Mouse (Mus musculus) liver, embryonic 14.5 days (tissue): ENCODE data around the gene Samd3. TPM values are rescaled to one million over a fixed set of nuclear protein-coding genes. Genes with fewer than 3 reads are reported as not detected.

Experiments used
- ATAC-seq: fragments of 200-750 bp; cut with Nextera tagmentation; 2 replicates; pipeline ENCODE4 v1.8.0; 2017; ENCODE audit warnings: moderate number of reproducible peaks, mild to moderate bottlenecking, moderate library complexity; ENCODE audit not compliant: insufficient read depth
- DNase-seq, 3 experiments: peaks; one replicate each; pipeline ENCODE4 v3.0.0-alpha.2; 2012 to 2013; ENCODE audit warnings: low read depth in 3 of 3, low spot score in 3 of 3
- H3K27ac ChIP-seq: fragments of 300-500 bp; sonication (generic); 2 replicates; pipeline ENCODE4 v1.5.1; 2014; ENCODE audit warnings: moderate library complexity, mild to moderate bottlenecking, control low read depth, inconsistent platforms
- H3K27me3 ChIP-seq: fragments of 300-500 bp; sonication (generic); 2 replicates; pipeline ENCODE4 v1.6.1; 2014; ENCODE audit warnings: mild to moderate bottlenecking, low read length, moderate library complexity; ENCODE audit not compliant: control insufficient read depth, insufficient read depth
- H3K36me3 ChIP-seq: fragments of 300-500 bp; sonication (generic); replicated peaks from 2 replicates; pipeline ENCODE4 v1.6.1; 2014; ENCODE audit warnings: low read depth; ENCODE audit not compliant: control insufficient read depth, insufficient read depth
- H3K4me1 ChIP-seq, 2 experiments: fragments of 200-500 bp in 1 of 2; fragments of 300-500 bp in 1 of 2; sonication (generic) in 1 of 2; replicated peaks; 2 replicates each; pipeline ENCODE4 v1.6.1; 2012 to 2014; ENCODE audit warnings: antibody characterized with exemption in 1 of 2, inconsistent platforms in 1 of 2, low read length in 1 of 2; ENCODE audit not compliant: control insufficient read depth in 2 of 2, insufficient read depth in 2 of 2
- H3K4me2 ChIP-seq: fragments of 300-500 bp; sonication (generic); 2 replicates; pipeline ENCODE4 v1.6.1; 2014; ENCODE audit warnings: low read depth, mild to moderate bottlenecking, control low read depth, moderate library complexity
- H3K4me3 ChIP-seq, 2 experiments: fragments of 200-500 bp in 1 of 2; fragments of 300-500 bp in 1 of 2; sonication (generic) in 1 of 2; 2 replicates each; pipeline ENCODE4 v1.5.1; 2012 to 2014; ENCODE audit warnings: low read depth in 2 of 2, low read length in 2 of 2, mild to moderate bottlenecking in 2 of 2, control low read depth in 1 of 2, inconsistent platforms in 1 of 2, moderate library complexity in 1 of 2; ENCODE audit not compliant: insufficient read depth in 1 of 2
- H3K9ac ChIP-seq: fragments of 300-500 bp; sonication (generic); replicated peaks from 2 replicates; pipeline ENCODE4 v1.6.1; 2014; ENCODE audit warnings: mild to moderate bottlenecking, control low read depth, moderate library complexity
- H3K9me3 ChIP-seq: fragments of 300-500 bp; sonication (generic); 2 replicates; pipeline ENCODE4 v1.6.1; 2016; ENCODE audit warnings: low read length, mixed read lengths; ENCODE audit not compliant: control insufficient read depth
- CTCF ChIP-seq: IDR thresholded peaks from 2 replicates; pipeline ENCODE4 v1.5.1; 2016; ENCODE audit warnings: antibody characterized with exemption, low read depth, control low read depth
- EP300 ChIP-seq: IDR thresholded peaks from 2 replicates; pipeline ENCODE4 v1.6.1; 2016; ENCODE audit warnings: antibody characterized with exemption, low read depth
- WGBS: fragments of 180-500 bp; shearing (Covaris S2); extraction: QIAGEN DNeasy Blood & Tissue Kit; methylation state at CpG from one replicate; pipeline ENCODE4 v1.1.7; 2014; ENCODE audit not compliant: insufficient replicate concordance; 5-methylcytosine and 5-hydroxymethylcytosine counted together
- polyA plus RNA-seq, 2 experiments: library from polyadenylated mRNA; depleted of rRNA in 1 of 2; stranded (reverse) in 1 of 2; unstranded in 1 of 2; fragments of >200 nt; fragmentation: Nextera tagmentation in 1 of 2; extraction: Ambion mirVana in 1 of 2; gene quantifications; 2 replicates each; pipeline versions ENCODE4 v1.2.1 to v1.2.3; 2012 to 2014

Samd3 gene
- polyA plus RNA-seq, 2 experiments = not detected

GRCm38 (mm10) chr10:26297200-26297599 is 67.7 kb downstream of the Samd3 start:
- DNase-seq (no peak), ATAC-seq (no peak)
- Histone ChIP-seq H3K9me3 (no peaks in the 10 kb centered on the region), H3K9ac (no peak overlapping the region), H3K27ac (no peak overlapping the region), H3K4me3 (no peak overlapping the region), H3K36me3 (no peaks in the 10 kb centered on the region), H3K27me3 (no peaks in the 10 kb centered on the region), H3K4me2 (no peak overlapping the region), H3K4me1 (no peaks in the 10 kb centered on the region)
- 58% methylated on average over 3 of the region's 3 CpGs for WGBS
- TF ChIP-seq CTCF = no peak
- TF ChIP-seq EP300 = no peak

- H3K9ac ChIP-seq = no peak overlapping the region
- DNase-seq (no peak), ATAC-seq (no peak)
- no peaks in the 10 kb centered on the region for H3K4me1 ChIP-seq
- no peaks in the 10 kb centered on the region for H3K27me3 ChIP-seq
- no peaks in the 10 kb centered on the region for H3K9me3 ChIP-seq
- no peak overlapping the region for H3K4me3 ChIP-seq
- no peak overlapping the region for H3K27ac ChIP-seq
- 73% methylated on average over 7 of the region's 7 CpGs for WGBS
- H3K4me2 ChIP-seq = no peak overlapping the region
- H3K36me3 ChIP-seq = no peaks in the 10 kb centered on the region
- TF ChIP-seq CTCF (no peak), EP300 (no peak)
Measured at GRCm38 (mm10) chr10:26297626-26298025, 68.1 kb downstream of the Samd3 start.

- Histone ChIP-seq H3K36me3 (no peaks in the 10 kb centered on the region), H3K4me2 (no peak overlapping the region), H3K9me3 (no peaks in the 10 kb centered on the region), H3K9ac (no peak overlapping the region), H3K4me3 (no peak overlapping the region), H3K27ac (no peak overlapping the region), H3K27me3 (no peaks in the 10 kb centered on the region), H3K4me1 (no peaks in the 10 kb centered on the region)
- TF ChIP-seq CTCF (no peak), EP300 (no peak)
- DNase-seq (no peak), ATAC-seq (no peak)
- 65% methylated on average over 4 of the region's 4 CpGs for WGBS
Measured at GRCm38 (mm10) chr10:26302336-26302735, 72.8 kb downstream of the Samd3 start.

- no peaks in the 10 kb centered on the region for H3K9me3 ChIP-seq
- no peak overlapping the region for H3K27ac ChIP-seq
- no peak overlapping the region for H3K4me2 ChIP-seq
- no peaks in the 10 kb centered on the region for H3K4me1 ChIP-seq
- no peak for ATAC-seq
- WGBS = 80% methylated on average over 6 of the region's 6 CpGs
- no peaks in the 10 kb centered on the region for H3K36me3 ChIP-seq
- H3K9ac ChIP-seq = no peak overlapping the region
- H3K4me3 ChIP-seq = no peak overlapping the region
- no peaks in the 10 kb centered on the region for H3K27me3 ChIP-seq
- DNase-seq = no peak
- TF ChIP-seq EP300 = no peak
- no peak for TF ChIP-seq CTCF
Measured at GRCm38 (mm10) chr10:26303485-26303884, 74.0 kb downstream of the Samd3 start.

- DNase-seq = no peak
- 78% methylated on average over 15 of the region's 15 CpGs for WGBS
- H3K9ac ChIP-seq = no peak overlapping the region
- no peaks in the 10 kb centered on the region for H3K27me3 ChIP-seq
- no peak overlapping the region for H3K4me3 ChIP-seq
- ATAC-seq = no peak
- TF ChIP-seq EP300 (no peak), CTCF (no peak)
- H3K4me2 ChIP-seq = no peak overlapping the region
- H3K36me3 ChIP-seq = no peaks in the 10 kb centered on the region
- H3K4me1 ChIP-seq = no peaks in the 10 kb centered on the region
- H3K9me3 ChIP-seq = no peaks in the 10 kb centered on the region
- no peak overlapping the region for H3K27ac ChIP-seq
Measured at GRCm38 (mm10) chr10:26314327-26314726, 84.8 kb downstream of the Samd3 start.
